Mouse (Mus musculus): ENCODE results near the gene Ror1. TPM values are rescaled to one million over a fixed set of nuclear protein-coding genes. Genes with fewer than 3 reads are reported as not detected.

Gene Ror1
- polyA plus RNA-seq, 1 experiment from 2014 or later, result 1.1 TPM

GRCm38 (mm10) chr4:100170161-100170650 lies 74.6 kb downstream of the Ror1 start:
- no peaks in the 10 kb centered on the region for H3K27me3 ChIP-seq
- ATAC-seq, result peak; percentile 39; the same call in 1 of the 2 replicates
- peaks cover 22% of the 10 kb centered on the region for H3K4me1 ChIP-seq (replicated peaks)
- H3K9ac ChIP-seq (replicated peaks), result no peak overlapping the region
- 0 out of 2 replicates have a peak overlapping the region, but pooled peaks have one; percentile 8 for H3K4me3 ChIP-seq (replicated peaks)
- peak overlapping the region; percentile 42 for H3K4me2 ChIP-seq (replicated peaks)
- H3K27ac ChIP-seq, result no peak overlapping the region
- 19% methylated on average over 14 of the region's 14 CpGs for WGBS
- H3K9me3 ChIP-seq, result no peaks in the 10 kb centered on the region
- no peaks in the 10 kb centered on the region for H3K36me3 ChIP-seq

GRCm38 (mm10) chr4:100170743-100171142 lies 75.2 kb downstream of the Ror1 start:
- Histone ChIP-seq H3K9me3 (no peaks in the 10 kb centered on the region), H3K4me2 (replicated peaks) (no peak overlapping the region; the same call in 1 of the 2 replicates), H3K9ac (replicated peaks) (no peak overlapping the region), H3K27me3 (no peaks in the 10 kb centered on the region), H3K36me3 (no peaks in the 10 kb centered on the region), H3K27ac (0 out of 2 replicates have a peak overlapping the region, but pooled peaks have one; percentile 30), H3K4me3 (replicated peaks) (no peak overlapping the region), H3K4me1 (replicated peaks) (peaks cover 22% of the 10 kb centered on the region)
- ATAC-seq, result no peak
- WGBS, result 14% methylated on average over 5 of the region's 5 CpGs

GRCm38 (mm10) chr4:100171483-100171898 lies 75.9 kb downstream of the Ror1 start:
- H3K9ac ChIP-seq (replicated peaks), result no peak overlapping the region
- 59% methylated on average over 5 of the region's 5 CpGs for WGBS

GRCm38 (mm10) chr4:100175594-100175993 lies 80.0 kb downstream of the Ror1 start:
- no peak for ATAC-seq
- Histone ChIP-seq H3K27me3 (no peaks in the 10 kb centered on the region), H3K4me3 (replicated peaks) (no peak overlapping the region), H3K27ac (no peak overlapping the region), H3K4me2 (replicated peaks) (no peak overlapping the region), H3K36me3 (no peaks in the 10 kb centered on the region), H3K9ac (replicated peaks) (no peak overlapping the region), H3K9me3 (no peaks in the 10 kb centered on the region), H3K4me1 (replicated peaks) (peaks cover 11% of the 10 kb centered on the region)
- 91% methylated on average over 7 of the region's 7 CpGs for WGBS

More at GRCm38 (mm10) chr4:100171483-100171898, 75.9 kb downstream of the Ror1 start:
- Histone ChIP-seq H3K4me2 (replicated peaks) (no peak overlapping the region), H3K27me3 (no peaks in the 10 kb centered on the region), H3K9me3 (no peaks in the 10 kb centered on the region), H3K27ac (no peak overlapping the region), H3K36me3 (no peaks in the 10 kb centered on the region), H3K4me1 (replicated peaks) (peaks cover 22% of the 10 kb centered on the region), H3K4me3 (replicated peaks) (no peak overlapping the region)
- peak; percentile 51; the same call in 1 of the 2 replicates for ATAC-seq

GRCm38 (mm10) chr4:100178316-100178715 lies 82.7 kb downstream of the Ror1 start:
- ATAC-seq, result no peak
- no peak overlapping the region for H3K4me2 ChIP-seq (replicated peaks)
- 92% methylated on average over 3 of the region's 3 CpGs for WGBS
- no peak overlapping the region for H3K27ac ChIP-seq
- H3K36me3 ChIP-seq, result no peaks in the 10 kb centered on the region
- H3K9me3 ChIP-seq, result no peaks in the 10 kb centered on the region
- H3K4me3 ChIP-seq (replicated peaks), result no peak overlapping the region
- H3K9ac ChIP-seq (replicated peaks), result no peak overlapping the region
- no peaks in the 10 kb centered on the region for H3K4me1 ChIP-seq (replicated peaks)
- no peaks in the 10 kb centered on the region for H3K27me3 ChIP-seq

GRCm38 (mm10) chr4:100181676-100182075 lies 86.1 kb downstream of the Ror1 start:
- Histone ChIP-seq H3K9ac (replicated peaks) (no peak overlapping the region), H3K4me2 (replicated peaks) (no peak overlapping the region), H3K36me3 (no peaks in the 10 kb centered on the region), H3K4me3 (replicated peaks) (no peak overlapping the region), H3K9me3 (0 out of 2 replicates have a peak, but pooled peaks cover 5% of the 10 kb centered on the region), H3K4me1 (replicated peaks) (no peaks in the 10 kb centered on the region), H3K27me3 (no peaks in the 10 kb centered on the region), H3K27ac (no peak overlapping the region)
- WGBS, result 52% methylated on average over 5 of the region's 5 CpGs
- ATAC-seq, result no peak

GRCm38 (mm10) chr4:100186781-100187180 lies 91.2 kb downstream of the Ror1 start:
- H3K9me3 ChIP-seq, result 0 out of 2 replicates have a peak, but pooled peaks cover 5% of the 10 kb centered on the region
- H3K36me3 ChIP-seq, result no peaks in the 10 kb centered on the region
- H3K4me1 ChIP-seq (replicated peaks), result peaks cover 3% of the 10 kb centered on the region; the same call in 1 of the 2 replicates
- no peak overlapping the region for H3K4me2 ChIP-seq (replicated peaks)
- no peak overlapping the region for H3K4me3 ChIP-seq (replicated peaks)
- 92% methylated on average over 8 of the region's 8 CpGs for WGBS
- H3K27ac ChIP-seq, result no peak overlapping the region
- no peak overlapping the region for H3K9ac ChIP-seq (replicated peaks)
- no peaks in the 10 kb centered on the region for H3K27me3 ChIP-seq
- ATAC-seq, result no peak

- Histone ChIP-seq H3K9me3 (0 out of 2 replicates have a peak, but pooled peaks cover 5% of the 10 kb centered on the region), H3K27ac (no peak overlapping the region), H3K4me1 (replicated peaks) (peaks cover 3% of the 10 kb centered on the region; the same call in 1 of the 2 replicates), H3K36me3 (no peaks in the 10 kb centered on the region), H3K27me3 (no peaks in the 10 kb centered on the region), H3K4me3 (replicated peaks) (no peak overlapping the region), H3K4me2 (replicated peaks) (no peak overlapping the region), H3K9ac (replicated peaks) (no peak overlapping the region)
- ATAC-seq, result no peak
- 57% methylated on average over 6 of the region's 6 CpGs for WGBS
These were observed 92.1 kb downstream of the Ror1 start for GRCm38 (mm10) chr4:100187563-100188200.

GRCm38 (mm10) chr4:100188201-100188699 lies 92.7 kb downstream of the Ror1 start:
- Histone ChIP-seq H3K9ac (replicated peaks) (no peak overlapping the region), H3K27me3 (no peaks in the 10 kb centered on the region), H3K9me3 (0 out of 2 replicates have a peak, but pooled peaks cover 5% of the 10 kb centered on the region), H3K4me1 (replicated peaks) (peaks cover 3% of the 10 kb centered on the region; the same call in 1 of the 2 replicates), H3K4me2 (replicated peaks) (no peak overlapping the region), H3K27ac (no peak overlapping the region), H3K4me3 (replicated peaks) (no peak overlapping the region), H3K36me3 (no peaks in the 10 kb centered on the region)
- 24% methylated on average over 4 of the region's 4 CpGs for WGBS
- ATAC-seq, result peak; percentile 53; the same call in 1 of the 2 replicates

- no peak overlapping the region for H3K4me2 ChIP-seq (replicated peaks)
- no peaks in the 10 kb centered on the region for H3K36me3 ChIP-seq
- no peak overlapping the region for H3K9ac ChIP-seq (replicated peaks)
- no peak overlapping the region for H3K4me3 ChIP-seq (replicated peaks)
- no peaks in the 10 kb centered on the region for H3K27me3 ChIP-seq
- ATAC-seq, result no peak
- 94% methylated on average over 6 of the region's 6 CpGs for WGBS
- H3K9me3 ChIP-seq, result no peaks in the 10 kb centered on the region
- no peak overlapping the region for H3K27ac ChIP-seq
- H3K4me1 ChIP-seq (replicated peaks), result peaks cover 3% of the 10 kb centered on the region; the same call in 1 of the 2 replicates
These were observed 95.9 kb downstream of the Ror1 start for GRCm38 (mm10) chr4:100191483-100191882.

GRCm38 (mm10) chr4:100194136-100194535 lies 98.5 kb downstream of the Ror1 start:
- no peak overlapping the region for H3K4me3 ChIP-seq (replicated peaks)
- 92% methylated on average over 3 of the region's 3 CpGs for WGBS
- H3K4me1 ChIP-seq (replicated peaks), result no peaks in the 10 kb centered on the region
- H3K36me3 ChIP-seq, result no peaks in the 10 kb centered on the region
- H3K4me2 ChIP-seq (replicated peaks), result no peak overlapping the region
- H3K27ac ChIP-seq, result no peak overlapping the region
- no peaks in the 10 kb centered on the region for H3K9me3 ChIP-seq
- no peaks in the 10 kb centered on the region for H3K27me3 ChIP-seq
- ATAC-seq, result no peak
- H3K9ac ChIP-seq (replicated peaks), result no peak overlapping the region

GRCm38 (mm10) chr4:100196255-100196793 lies 100.7 kb downstream of the Ror1 start:
- H3K9me3 ChIP-seq, result no peaks in the 10 kb centered on the region
- no peak overlapping the region for H3K27ac ChIP-seq
- H3K4me1 ChIP-seq (replicated peaks), result no peaks in the 10 kb centered on the region
- 91% methylated on average over 5 of the region's 5 CpGs for WGBS
- ATAC-seq, result no peak
- no peak overlapping the region for H3K4me3 ChIP-seq (replicated peaks)
- H3K9ac ChIP-seq (replicated peaks), result no peak overlapping the region
- H3K27me3 ChIP-seq, result no peaks in the 10 kb centered on the region
- H3K36me3 ChIP-seq, result no peaks in the 10 kb centered on the region
- H3K4me2 ChIP-seq (replicated peaks), result no peak overlapping the region

Data from midbrain, embryonic 13.5 days (tissue).